ENCODE assay signal across 8 mouse cellular contexts in genomic region chr8:4322470-4322869, GRCm38 (mm10). TPM values are rescaled to one million over a fixed set of nuclear protein-coding genes. Genes with fewer than 3 reads are reported as not detected.
DNase-seq lines count a peak whose midpoint lies in the region; ATAC-seq and TF ChIP-seq lines count a peak whose summit lies in the region.

No protein-coding gene starts in this region.

- peak; percentile 78 to 97 (median 90) for TF ChIP-seq CTCF in MEL (IDR thresholded peaks at IDR 0.05 in 2 of 3, conservative IDR thresholded peaks at IDR 0.05 in 1 of 3; ENCODE audit: control insufficient read depth in 1 of 3, insufficient read depth in 1 of 3, low read depth in 2 of 3, low read length in 3 of 3, poor library complexity in 1 of 3, severe bottlenecking in 1 of 3)
- peak; percentile 87; the same call in 1 of the 2 replicates for TF ChIP-seq CTCF in brain, embryonic 14.5 days (IDR thresholded peaks at IDR 0.05; ENCODE audit: borderline replicate concordance, extremely low read depth, insufficient read depth, insufficient read length)

- 0 out of 2 replicates have a peak overlapping the region, but pooled peaks have one; percentile 15 for H3K4me2 ChIP-seq in forebrain, embryonic 11.5 days (ENCODE audit: low read depth, low read length, severe bottlenecking)

- no peaks in the 10 kb centered on the region for H3K27me3 ChIP-seq in MEL (ENCODE audit: control insufficient read depth in 1 of 2, insufficient read depth in 2 of 2, low read length in 2 of 2)
- no peaks in the 10 kb centered on the region for H3K27me3 ChIP-seq in forebrain, embryonic 11.5 days (ENCODE audit: control insufficient read depth, insufficient read depth, low read length)

- no peak for ATAC-seq in forebrain, embryonic 11.5 days (replicated peaks; ENCODE audit: low FRiP score)

- H3K9ac ChIP-seq in MEL (ENCODE audit: control insufficient read depth, low read depth, low read length, poor library complexity, severe bottlenecking): no peak overlapping the region
- H3K9ac ChIP-seq in forebrain, embryonic 11.5 days (ENCODE audit: low read length): no peak overlapping the region

- no peak for TF ChIP-seq POLR2A in MEL (IDR thresholded peaks at IDR 0.05; ENCODE audit: control insufficient read depth in 1 of 2, insufficient read depth in 1 of 2, low read depth in 1 of 2, low read length in 2 of 2, poor library complexity in 1 of 2)
- TF ChIP-seq POLR2A in brain, embryonic 14.5 days (IDR thresholded peaks at IDR 0.05; ENCODE audit: borderline replicate concordance, extremely low read depth, insufficient read depth, insufficient read length, poor library complexity, severe bottlenecking): no peak

- no peak overlapping the region for H3K4me3 ChIP-seq in MEL (ENCODE audit: control insufficient read depth in 1 of 2, insufficient read depth in 1 of 2, low read depth in 2 of 2, low read length in 2 of 2)
- no peak overlapping the region for H3K4me3 ChIP-seq in forebrain, embryonic 11.5 days (ENCODE audit: low read depth, low read length)

- peaks cover 18 to 24% of the 10 kb centered on the region in 2 experiments for H3K4me1 ChIP-seq in MEL (ENCODE audit: control insufficient read depth in 1 of 2, insufficient read depth in 2 of 2, low read length in 2 of 2)
- H3K4me1 ChIP-seq in forebrain, embryonic 11.5 days (replicated peaks; ENCODE audit: control insufficient read depth, insufficient read depth, low read length): peaks cover 11% of the 10 kb centered on the region

- TF ChIP-seq RAD21 in MEL (IDR thresholded peaks at IDR 0.05; ENCODE audit: low read depth, low read length): peak; percentile 77

- H3K9me3 ChIP-seq in MEL (replicated peaks; ENCODE audit: insufficient read depth, low read length): no peaks in the 10 kb centered on the region
- H3K9me3 ChIP-seq in forebrain, embryonic 11.5 days (ENCODE audit: control insufficient read depth, low read length): no peaks in the 10 kb centered on the region

- H3K79me2 ChIP-seq in MEL (ENCODE audit: control insufficient read depth, insufficient read depth, low read length, poor library complexity): peaks cover 85% of the 10 kb centered on the region

- DNase-seq in MEL (ENCODE audit: low read depth, low spot score): peak; percentile 91
- peak; percentile 94 for DNase-seq in brain, embryonic 14.5 days (ENCODE audit: low read depth)
- peak; percentile 91 for DNase-seq in forebrain, embryonic 11.5 days (ENCODE audit: low spot score)
- peak; percentile 83 to 86 for DNase-seq in heart, postnatal 36 days
- DNase-seq in layer of hippocampus, postnatal 10 days (ENCODE audit: low spot score in 2 of 2): peak; percentile 89 to 93
- DNase-seq in lung, postnatal 25 days (ENCODE audit: low spot score): peak; percentile 85
- DNase-seq in right cerebral cortex, postnatal 14 days: peak; percentile 83
- peak; percentile 63 to 86 for DNase-seq in urinary bladder, postnatal 4 days (ENCODE audit: low spot score in 2 of 2)

- H3K36me3 ChIP-seq in MEL (ENCODE audit: control insufficient read depth in 1 of 2, insufficient read depth in 2 of 2, low read length in 2 of 2): peaks cover 17 to 53% of the 10 kb centered on the region in 2 experiments
- H3K36me3 ChIP-seq in forebrain, embryonic 11.5 days (ENCODE audit: control insufficient read depth, insufficient read depth, low read length): no peaks in the 10 kb centered on the region; the same call in 1 of the 2 replicates

- intact Hi-C loops in heart, postnatal 36 days (cut with DNase I): loop anchor here (2.0 to 5.0 kb wide), 2 partner anchors 72 to 130 kb away; no protein-coding TSS in a partner anchor

- WGBS in forebrain, embryonic 11.5 days: 29% methylated on average over 2 of the region's 2 CpGs

- no peak overlapping the region for H3K27ac ChIP-seq in MEL (ENCODE audit: control insufficient read depth, low read depth, low read length)
- H3K27ac ChIP-seq in forebrain, embryonic 11.5 days (ENCODE audit: low read depth, low read length): no peak overlapping the region

- no peak for TF ChIP-seq EP300 in MEL (IDR thresholded peaks at IDR 0.05; ENCODE audit: low read depth in 1 of 2, low read length in 2 of 2)

TF ChIP-seq in MEL, 35 proteins besides CTCF, POLR2A, EP300 and RAD21 (continues in another document):
- no peak for TF ChIP-seq MYB (IDR thresholded peaks at IDR 0.05; ENCODE audit: low read depth, low read length)
- TF ChIP-seq GABPA (IDR thresholded peaks at IDR 0.05; ENCODE audit: low read depth, low read length): no peak
- TF ChIP-seq RCOR1 (IDR thresholded peaks at IDR 0.05; ENCODE audit: low read depth, low read length): no peak
- no peak for TF ChIP-seq UBTF (IDR thresholded peaks at IDR 0.05; ENCODE audit: borderline replicate concordance, insufficient read depth, low read depth, low read length)
- no peak for TF ChIP-seq NRF1 (IDR thresholded peaks at IDR 0.05; ENCODE audit: insufficient read depth, low read depth, low read length, poor library complexity, severe bottlenecking)
- peak; percentile 40; the same call in 1 of the 2 replicates for TF ChIP-seq MXI1 (IDR thresholded peaks at IDR 0.05; ENCODE audit: low read depth, low read length)
- TF ChIP-seq SMC3 (IDR thresholded peaks at IDR 0.05; ENCODE audit: low read depth, low read length): peak; percentile 68
- TF ChIP-seq GATA1 (IDR thresholded peaks at IDR 0.05; ENCODE audit: low read depth, low read length): no peak
- peak; percentile 61 for TF ChIP-seq ZC3H11A (IDR thresholded peaks at IDR 0.05; ENCODE audit: low read depth, low read length)
- TF ChIP-seq MAX (IDR thresholded peaks at IDR 0.05; ENCODE audit: low read length): no peak
- TF ChIP-seq MAFK (IDR thresholded peaks at IDR 0.05; ENCODE audit: borderline replicate concordance, low read depth, low read length): no peak
- TF ChIP-seq MYC (IDR thresholded peaks at IDR 0.05; ENCODE audit: low read depth, low read length): 0 out of 2 replicates have a peak, but pooled peaks have one; percentile 55
- no peak for TF ChIP-seq POLR2AphosphoS5 (IDR thresholded peaks at IDR 0.05; ENCODE audit: borderline replicate concordance, low read depth, low read length)
- TF ChIP-seq HCFC1 (IDR thresholded peaks at IDR 0.05; ENCODE audit: low read depth, low read length): peak; percentile 38; the same call in 1 of the 2 replicates
- no peak for TF ChIP-seq TBP (IDR thresholded peaks at IDR 0.05; ENCODE audit: low read depth, low read length)
- no peak for TF ChIP-seq POLR2AphosphoS2 (IDR thresholded peaks at IDR 0.05; ENCODE audit: low read length)
- peak; percentile 42; the same call in 1 of the 2 replicates for TF ChIP-seq CHD1 (IDR thresholded peaks at IDR 0.05; ENCODE audit: low read depth, low read length)
- TF ChIP-seq MEF2A (IDR thresholded peaks at IDR 0.05; ENCODE audit: extremely low read depth, insufficient replicate concordance, low read depth, low read length, poor library complexity, severe bottlenecking): no peak
- TF ChIP-seq BHLHE40 (IDR thresholded peaks at IDR 0.05; ENCODE audit: borderline replicate concordance, low read depth, low read length): no peak
- TF ChIP-seq KAT2A (conservative IDR thresholded peaks at IDR 0.05; ENCODE audit: low read depth, low read length): no peak
- TF ChIP-seq USF2 (IDR thresholded peaks at IDR 0.05; ENCODE audit: borderline replicate concordance in 1 of 2, insufficient read depth in 1 of 2, low read depth in 1 of 2, low read length in 2 of 2): no peak
- no peak for TF ChIP-seq JUND (IDR thresholded peaks at IDR 0.05; ENCODE audit: low read depth, low read length)
- no peak for TF ChIP-seq TAL1 (IDR thresholded peaks at IDR 0.05; ENCODE audit: low read length)
- TF ChIP-seq SIN3A (IDR thresholded peaks at IDR 0.05; ENCODE audit: low read length): peak; percentile 68
- TF ChIP-seq E2F4 (IDR thresholded peaks at IDR 0.05; ENCODE audit: borderline replicate concordance, low read depth, low read length): no peak
- 0 out of 2 replicates have a peak, but pooled peaks have one; percentile 10 for TF ChIP-seq ZNF384 (IDR thresholded peaks at IDR 0.05; ENCODE audit: low read depth, low read length)
- peak; percentile 54 for TF ChIP-seq ELF1 (IDR thresholded peaks at IDR 0.05; ENCODE audit: low read depth, low read length)
- TF ChIP-seq ZKSCAN1 (IDR thresholded peaks at IDR 0.05; ENCODE audit: low read depth, low read length): peak; percentile 23; the same call in 1 of the 2 replicates
- TF ChIP-seq ZMIZ1 (IDR thresholded peaks at IDR 0.05; ENCODE audit: low read depth, low read length): no peak
- no peak for TF ChIP-seq NELFE (IDR thresholded peaks at IDR 0.05; ENCODE audit: low read depth, low read length)
- 0 out of 2 replicates have a peak, but pooled peaks have one; percentile 41 for TF ChIP-seq MAZ (IDR thresholded peaks at IDR 0.05; ENCODE audit: low read depth, low read length)

RNA-seq across cellular contexts. Expression of gene Ccl25, which starts 2.5 kb away (rescaled TPM):
- total RNA-seq in MEL (2012; rRNA removed): 25.0 and 32.2 TPM in 2 replicates
- polyA plus RNA-seq in MEL (2012; ENCODE audit: insufficient read depth in 1 of 2, insufficient read length in 2 of 2, low read depth in 1 of 2, low replicate concordance in 2 of 2, missing spikeins in 1 of 2): 10 to 100 TPM in 1 of 2 experiments, not detected in 1; 33.8 TPM
- polyA plus RNA-seq in brain, embryonic 14.5 days (2012; rRNA removed): 14.0 and 14.8 TPM in 2 replicates
- polyA plus RNA-seq in forebrain, embryonic 11.5 days (2014; fragmentation: Nextera tagmentation; extraction: Ambion mirVana): 23.7 and 24.6 TPM in 2 replicates
- 1 to 10 TPM; 3.4 to 4.2 TPM for total RNA-seq in heart, postnatal 36 days (2021)
- total RNA-seq in layer of hippocampus, postnatal 10 days (2021): 10 to 100 TPM; 23.0 to 24.1 TPM

RNA-seq across cellular contexts. Expression of gene Elavl1, which starts 2.7 kb away (rescaled TPM):
- 64.2 and 76.9 TPM in 2 replicates for total RNA-seq in MEL (2012; rRNA removed)
- polyA plus RNA-seq in MEL (2012; ENCODE audit: insufficient read depth in 1 of 2, insufficient read length in 2 of 2, low read depth in 1 of 2, low replicate concordance in 2 of 2, missing spikeins in 1 of 2): 10 to 100 TPM in 1 of 2 experiments, not detected in 1; 77.4 TPM
- 55.8 and 63.9 TPM in 2 replicates for polyA plus RNA-seq in brain, embryonic 14.5 days (2012; rRNA removed)
- 371 and 394 TPM in 2 replicates for polyA plus RNA-seq in forebrain, embryonic 11.5 days (2014; fragmentation: Nextera tagmentation; extraction: Ambion mirVana)
- total RNA-seq in heart, postnatal 36 days (2021): 10 to 100 TPM; 50.2 to 52.8 TPM
- 10 to 100 TPM; 65.5 to 75.7 TPM for total RNA-seq in layer of hippocampus, postnatal 10 days (2021)

RNA-seq across cellular contexts. Expression of gene Timm44, which starts 46.8 kb away (rescaled TPM):
- total RNA-seq in MEL (2012; rRNA removed): 147 and 174 TPM in 2 replicates
- polyA plus RNA-seq in MEL (2012; ENCODE audit: insufficient read depth in 1 of 2, insufficient read length in 2 of 2, low read depth in 1 of 2, low replicate concordance in 2 of 2, missing spikeins in 1 of 2): 100 to 1,000 TPM in 1 of 2 experiments, not detected in 1; 199 TPM
- 76.3 and 92.6 TPM in 2 replicates for polyA plus RNA-seq in brain, embryonic 14.5 days (2012; rRNA removed)
- polyA plus RNA-seq in forebrain, embryonic 11.5 days (2014; fragmentation: Nextera tagmentation; extraction: Ambion mirVana): 67.0 and 75.3 TPM in 2 replicates
- total RNA-seq in heart, postnatal 36 days (2021): 100 to 1,000 TPM; 107 to 126 TPM
- total RNA-seq in layer of hippocampus, postnatal 10 days (2021): 10 to 100 TPM; 70.8 to 77.2 TPM
